Mouse (Mus musculus): Measurements from ENCODE around the gene Arhgef11.

Arhgef11 gene

DNA sequence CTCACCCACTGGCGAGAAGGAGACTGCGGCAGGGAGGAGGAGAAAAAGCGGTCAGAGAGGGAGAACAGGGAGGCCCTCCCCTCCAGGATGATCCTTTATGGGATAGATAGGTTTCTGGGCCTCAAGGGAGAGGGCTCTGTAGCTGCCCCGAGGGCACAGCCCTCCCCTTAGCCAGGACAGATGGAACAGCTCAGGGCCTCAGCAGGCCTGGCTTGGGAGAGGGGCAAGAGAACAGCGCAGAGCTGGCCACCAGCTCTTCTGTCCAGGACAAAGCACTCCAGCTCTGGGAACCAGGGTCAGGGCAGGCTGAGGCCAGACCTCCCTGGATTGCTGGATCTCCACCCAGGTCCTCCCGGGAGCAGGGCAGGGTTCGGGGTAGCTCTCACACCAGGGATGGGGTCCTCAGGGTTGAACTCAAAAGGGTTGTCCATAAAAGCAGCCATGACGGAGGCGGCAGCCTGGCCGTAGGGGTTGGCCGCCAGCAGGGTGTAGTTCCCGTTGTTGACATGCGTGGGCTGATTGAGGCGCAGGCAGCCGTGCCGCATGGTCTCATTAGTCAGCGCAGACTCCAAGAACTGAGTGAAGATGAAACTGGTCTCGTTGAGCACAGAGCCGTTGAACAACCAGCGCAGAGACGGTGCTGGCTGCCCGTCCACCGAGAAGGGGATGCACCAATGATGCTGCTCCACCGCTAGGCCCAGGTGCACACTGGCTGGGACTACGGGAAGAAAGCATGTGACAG is 166.1 kb downstream of the Arhgef11 start:
- in situ Hi-C loops (cut with MboI; ENCODE audit: low pct_unique_long_range_greater_than_20kb in 1 of 2, low sequenced_read_pairs in 2 of 2, unreplicated experiment in 1 of 2): no loop called here

- in situ Hi-C loops (cut with MboI; ENCODE audit: low pct_unique_long_range_greater_than_20kb in 1 of 2, low sequenced_read_pairs in 2 of 2, unreplicated experiment in 1 of 2): no loop called here
These were observed 167.8 kb downstream of the Arhgef11 start for GRCm38 (mm10) chr3:87785156-87785555.

DNA sequence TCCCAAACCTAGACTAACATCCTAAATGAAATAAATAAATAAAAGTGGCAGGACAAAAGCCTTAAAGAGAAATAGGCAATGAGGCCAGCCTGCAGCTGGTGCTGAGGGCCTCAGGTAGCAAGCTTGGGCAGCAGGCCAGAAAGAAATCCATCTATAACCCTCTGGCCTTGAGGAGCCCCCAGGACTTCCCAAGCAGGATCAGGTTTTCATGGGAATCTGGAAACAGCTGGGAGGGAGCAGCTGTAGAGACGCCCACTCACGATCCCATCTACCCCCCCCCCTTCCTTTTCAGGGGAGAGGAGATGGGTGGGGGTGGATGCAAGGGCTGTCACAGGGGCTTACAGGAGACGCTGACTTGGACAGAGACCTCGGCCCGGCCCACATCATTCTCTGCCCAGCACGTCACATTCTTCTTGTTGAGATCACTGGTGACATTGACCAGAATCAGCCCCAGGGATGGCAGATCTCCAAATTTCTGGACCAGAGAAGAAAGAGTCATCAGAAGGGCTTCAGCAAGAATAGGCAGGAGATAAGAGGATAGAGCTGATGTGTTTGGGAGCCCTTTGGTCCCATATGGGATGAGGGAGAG is 168.4 kb downstream of the Arhgef11 start:
- in situ Hi-C loops (cut with MboI; ENCODE audit: low pct_unique_long_range_greater_than_20kb in 1 of 2, low sequenced_read_pairs in 2 of 2, unreplicated experiment in 1 of 2): no loop called here

Measured in mouse embryonic stem cell (cell line).